Mouse (Mus musculus): ENCODE data around the gene Vav2.

The Vav2 gene

DNA sequence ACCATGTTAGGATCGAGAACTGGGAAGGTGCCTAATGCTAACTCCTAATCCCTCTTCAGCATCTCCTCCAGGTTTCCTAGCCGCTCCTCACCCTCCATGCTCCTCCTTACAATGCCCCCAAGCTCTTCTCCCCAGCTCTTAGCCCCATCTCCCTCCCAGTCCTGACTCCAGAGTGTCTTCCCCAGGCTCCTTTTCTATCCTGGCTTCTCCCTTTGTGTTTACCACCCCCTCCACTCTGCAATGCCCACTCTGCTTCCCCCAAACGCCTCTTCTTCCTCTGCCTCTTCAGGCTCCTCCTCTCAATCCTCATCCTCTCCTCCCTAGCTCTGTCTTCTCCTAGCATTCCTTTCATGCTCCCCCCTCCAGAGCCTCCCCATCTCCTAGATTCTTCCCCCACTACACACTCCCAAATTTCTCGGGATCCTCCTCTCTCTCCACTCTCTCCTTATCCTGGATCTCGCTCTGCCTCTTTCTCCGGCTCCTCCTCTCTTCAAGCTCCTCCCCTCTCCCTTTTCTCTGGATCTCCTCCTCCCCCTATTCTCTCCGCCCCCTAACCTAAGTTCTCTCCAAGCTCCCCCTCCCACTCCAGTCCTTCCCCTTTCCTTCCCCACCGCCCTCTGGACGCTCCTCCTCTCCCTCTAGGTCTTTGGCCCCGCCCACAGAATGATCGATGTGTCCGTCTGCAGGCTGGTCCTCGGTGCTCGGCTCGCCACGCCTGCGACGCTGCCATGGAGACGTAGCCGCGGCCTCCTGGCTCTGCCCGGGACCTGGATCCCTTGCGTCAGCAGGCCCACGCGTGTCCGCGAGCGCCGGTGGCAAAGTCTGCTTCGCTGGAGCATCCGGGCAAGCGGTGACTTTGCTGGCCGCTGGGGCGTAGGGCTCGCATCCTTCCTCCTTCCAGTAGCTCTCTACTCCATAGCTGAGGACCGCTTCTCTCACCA lies 15.2 kb upstream of the Vav2 start, which contains the start of gene Brd3os:
Brd3os (plus strand) TSS at position 558 of the 941 bp plus-strand sequence.
- peak; percentile 54 to 55 for DNase-seq (ENCODE audit: low spot score in 2 of 2)

DNA sequence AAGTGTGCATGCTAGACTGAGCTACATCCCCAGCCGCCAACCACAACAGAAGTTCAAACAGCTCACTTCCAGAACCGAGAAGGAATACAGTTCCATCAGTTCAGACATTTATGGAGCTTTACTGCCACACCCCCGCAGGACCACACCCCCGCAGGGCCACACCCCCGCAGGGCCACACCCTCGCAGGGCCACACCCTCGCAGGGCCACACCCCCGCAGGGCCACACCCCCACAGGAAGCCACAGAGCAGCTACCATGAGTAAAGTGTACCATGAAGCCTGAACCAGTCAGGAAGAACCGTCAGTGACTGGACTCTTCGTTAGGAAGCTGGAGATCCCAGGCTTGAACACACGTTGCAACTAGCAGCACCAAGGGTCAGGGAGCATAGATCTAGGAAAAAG lies 11.4 kb upstream of the Vav2 start:
- peak; percentile 45 to 55 for DNase-seq (ENCODE audit: low spot score in 2 of 2)

DNA sequence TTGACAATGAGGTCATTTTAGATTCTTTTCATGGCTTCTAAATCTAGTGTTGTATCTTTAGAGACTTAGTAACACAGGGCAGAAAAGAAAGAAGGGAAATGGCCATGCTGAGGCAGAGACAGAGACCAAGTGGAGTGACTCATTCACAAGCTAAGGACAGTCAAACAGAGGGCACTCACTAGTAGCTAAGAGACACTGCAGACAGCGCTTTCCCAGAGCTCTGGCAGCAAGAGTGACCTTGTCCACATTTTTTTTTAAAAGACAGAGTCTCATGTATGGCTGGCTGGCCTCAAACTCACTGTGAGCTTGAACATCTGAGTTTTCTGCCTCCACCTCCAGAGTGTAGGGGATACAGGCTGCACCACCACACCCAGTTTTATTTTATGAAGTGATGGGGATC lies 11.0 kb upstream of the Vav2 start:
- DNase-seq (ENCODE audit: low spot score in 2 of 2), result no peak

DNA sequence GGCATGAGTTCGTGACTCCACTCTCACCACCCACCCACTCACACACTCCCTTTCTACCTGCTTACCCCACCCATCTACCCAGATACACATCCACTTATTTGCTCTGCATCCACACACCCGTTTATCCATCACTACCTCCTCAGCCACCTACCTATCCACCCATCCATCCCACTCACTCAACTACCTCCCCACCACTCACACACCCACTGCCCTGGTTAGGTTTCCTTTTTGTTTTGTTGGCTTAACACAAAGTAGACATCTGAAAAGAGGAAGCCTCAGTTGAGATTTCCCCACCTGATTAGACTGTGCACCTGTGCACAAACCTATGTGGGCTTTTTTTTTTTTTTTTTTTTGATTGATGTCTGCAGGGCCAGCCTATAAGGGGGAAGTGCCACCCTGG lies 5.8 kb upstream of the Vav2 start:
- peak; percentile 50 to 60 for DNase-seq (ENCODE audit: low spot score in 2 of 2)

DNA sequence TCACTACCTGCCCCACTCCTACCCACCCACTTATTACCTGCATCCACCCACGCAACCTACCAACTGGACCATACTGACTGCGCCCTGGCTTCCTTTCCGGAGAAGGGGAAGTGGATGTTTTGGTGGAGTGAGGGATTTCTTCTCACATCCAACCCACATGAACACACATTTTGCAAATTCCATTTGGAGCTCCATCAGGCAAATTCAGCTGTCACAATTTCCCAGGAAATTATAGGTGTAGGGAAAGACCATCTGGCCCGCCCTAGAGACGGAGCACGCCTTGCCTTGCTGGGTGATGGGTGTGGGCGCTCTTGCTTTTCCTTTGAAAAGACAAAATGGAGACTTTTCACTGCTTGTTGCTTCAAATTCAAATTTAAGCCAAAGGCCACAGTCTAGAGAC lies 3.8 kb upstream of the Vav2 start:
- DNase-seq (ENCODE audit: low spot score in 2 of 2), result no peak

DNA sequence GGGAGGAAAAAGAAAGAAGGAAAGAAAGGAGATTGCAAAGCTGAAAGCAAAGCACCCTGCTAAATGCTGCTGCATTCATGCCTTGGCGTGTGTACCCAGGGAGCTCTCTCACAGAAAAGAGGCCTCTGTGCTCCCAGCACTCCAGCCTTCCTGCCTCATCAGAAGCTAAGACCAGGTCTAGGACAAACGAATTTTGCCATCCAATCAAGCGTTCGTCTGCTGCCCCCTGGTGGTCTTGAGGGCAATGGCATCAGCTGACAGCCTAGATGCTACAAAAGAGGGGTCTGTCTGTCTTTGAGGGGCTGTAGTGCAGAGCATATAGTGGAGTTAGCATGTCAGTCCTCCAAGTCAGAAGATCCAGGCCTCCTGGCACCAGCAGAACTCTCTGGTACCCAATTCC lies 1.2 kb upstream of the Vav2 start:
- DNase-seq (ENCODE audit: low spot score in 2 of 2), result peak; percentile 77 to 90

DNA sequence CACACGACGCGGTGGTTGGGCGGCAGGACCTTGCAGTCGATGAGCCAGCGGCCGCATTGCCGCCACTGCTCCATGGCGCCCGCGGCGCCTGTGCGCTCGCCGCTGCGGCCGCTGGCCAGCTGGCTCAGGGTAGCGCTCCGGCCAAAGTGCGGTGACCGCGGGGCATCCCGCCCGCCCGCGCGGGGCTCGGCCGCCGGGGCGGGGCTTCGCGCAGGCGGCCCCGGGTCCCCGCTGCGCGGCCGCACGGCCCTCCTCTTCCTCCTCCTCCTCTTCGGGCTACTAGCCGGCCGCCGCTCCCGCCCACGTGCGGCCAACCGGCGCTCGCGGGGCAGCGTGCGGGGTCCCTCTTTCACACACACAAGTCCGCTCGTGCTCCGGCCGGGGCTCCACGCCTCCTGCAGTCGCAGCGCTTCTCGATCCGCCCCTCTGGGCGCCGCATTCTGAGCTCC lies 403 bp downstream of the Vav2 start:
- DNase-seq (ENCODE audit: low spot score in 2 of 2), result no peak

DNA sequence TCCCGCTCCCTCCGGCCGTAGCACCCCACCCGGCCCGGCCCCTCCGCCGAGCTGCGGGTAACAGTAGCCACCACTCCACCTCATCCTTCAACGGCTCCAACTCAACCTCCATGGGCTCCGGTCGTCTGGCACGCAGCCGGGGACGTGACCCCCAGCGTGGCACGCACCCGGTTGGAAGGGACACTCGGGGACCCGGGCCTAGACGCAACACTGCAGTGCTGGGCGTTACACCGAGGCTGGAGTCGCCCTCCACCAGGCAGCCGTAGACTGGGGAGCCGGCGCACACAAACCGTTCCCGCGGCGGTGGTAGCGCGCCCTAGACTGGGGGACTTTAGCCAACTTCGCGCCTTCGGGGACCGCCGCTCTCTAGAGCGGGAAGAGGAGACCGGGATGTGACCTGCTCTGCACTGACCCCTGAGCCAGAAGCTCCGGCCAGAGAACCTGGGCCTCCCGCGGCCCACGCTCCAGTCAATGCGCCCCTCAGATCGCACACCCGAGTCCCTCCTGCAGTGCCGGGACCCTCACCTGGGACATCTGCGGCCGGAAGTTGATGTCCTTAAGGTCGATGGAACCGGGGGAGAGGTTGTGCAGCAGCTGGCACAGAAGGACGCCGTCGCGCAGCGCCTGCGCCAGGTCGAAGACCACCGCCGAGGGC lies 955 bp downstream of the Vav2 start:
- DNase-seq (ENCODE audit: low spot score in 2 of 2), result peak; percentile 49 to 57

DNA sequence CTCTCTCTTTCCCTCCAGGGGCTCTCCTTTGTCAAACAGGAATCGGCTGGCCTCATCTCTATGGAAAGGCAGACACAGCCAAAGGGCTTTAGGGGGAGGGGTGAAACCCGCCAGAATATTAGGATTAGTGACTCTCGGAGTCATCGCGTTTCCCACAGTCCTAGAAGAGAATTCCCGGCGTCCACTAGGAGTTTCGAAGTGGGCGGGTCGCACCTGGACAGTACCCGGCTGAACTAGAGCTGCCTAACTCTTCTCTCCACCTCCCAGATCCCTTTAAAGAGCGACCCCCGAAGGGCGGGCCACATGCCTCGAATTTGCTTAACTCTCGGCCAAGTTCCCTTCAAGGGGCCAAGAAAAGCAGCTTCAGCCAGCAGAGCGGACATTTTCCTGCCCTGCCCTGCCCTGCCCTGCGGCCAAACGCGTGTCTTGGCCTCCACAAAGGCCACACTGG lies 1.6 kb downstream of the Vav2 start:
- DNase-seq (ENCODE audit: low spot score in 2 of 2), result no peak

DNA sequence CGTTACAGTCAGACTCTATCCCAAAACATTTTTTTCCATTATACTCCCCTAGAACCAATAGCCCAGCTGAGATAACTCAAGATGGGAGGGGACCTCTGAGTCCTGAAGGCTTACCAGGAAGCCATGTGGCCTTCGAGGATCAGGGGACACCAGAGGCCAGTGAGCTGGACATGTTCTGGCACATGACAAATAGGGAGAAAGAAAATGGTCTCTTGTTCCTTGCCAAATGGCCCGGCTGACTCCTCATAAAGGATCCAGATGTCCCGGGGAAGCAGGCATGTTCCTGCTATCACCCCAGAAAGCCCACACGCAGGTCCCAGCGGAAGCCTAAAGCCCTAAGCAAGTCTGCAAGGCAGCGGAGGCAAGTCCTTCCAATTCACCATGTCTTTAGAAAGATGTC lies 3.2 kb downstream of the Vav2 start:
- DNase-seq (ENCODE audit: low spot score in 2 of 2), result no peak

DNA sequence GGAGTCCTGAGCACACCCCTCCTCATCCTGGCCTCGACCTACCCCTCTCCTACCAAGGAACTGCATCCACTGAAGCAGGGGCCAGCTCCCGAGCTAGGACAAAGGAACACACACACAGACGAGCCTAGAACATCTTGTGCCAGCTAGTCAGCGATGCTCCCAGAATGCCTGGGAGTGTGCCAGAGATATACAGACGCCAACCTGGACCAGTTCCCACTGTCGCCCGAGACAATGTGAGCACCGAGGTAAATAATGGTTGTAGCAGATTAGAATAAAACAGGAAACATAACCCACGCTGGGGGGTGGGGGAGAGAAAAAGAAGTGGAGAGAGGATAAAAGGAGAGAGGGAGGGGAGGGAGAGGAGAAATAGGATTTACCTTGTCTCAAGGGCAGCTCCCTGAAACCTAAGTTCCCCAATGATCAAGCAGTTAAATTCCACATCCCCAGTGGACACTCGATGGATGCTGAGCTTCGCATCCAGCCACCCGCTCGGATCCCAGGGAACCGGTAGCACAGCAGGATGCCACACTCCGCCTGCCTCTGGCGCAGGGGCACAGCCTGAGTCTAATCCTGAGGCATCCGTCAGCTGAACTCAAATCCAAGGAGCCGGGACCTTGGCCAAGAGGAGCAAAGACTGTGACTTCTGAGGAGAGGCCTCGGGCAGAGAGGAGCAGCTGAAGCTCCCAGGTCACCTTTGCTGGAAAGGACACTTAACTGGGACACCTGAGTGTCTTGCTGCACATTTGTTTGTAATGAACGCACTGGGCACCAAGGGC lies 5.4 kb downstream of the Vav2 start:
- DNase-seq (ENCODE audit: low spot score in 2 of 2), result no peak

DNA sequence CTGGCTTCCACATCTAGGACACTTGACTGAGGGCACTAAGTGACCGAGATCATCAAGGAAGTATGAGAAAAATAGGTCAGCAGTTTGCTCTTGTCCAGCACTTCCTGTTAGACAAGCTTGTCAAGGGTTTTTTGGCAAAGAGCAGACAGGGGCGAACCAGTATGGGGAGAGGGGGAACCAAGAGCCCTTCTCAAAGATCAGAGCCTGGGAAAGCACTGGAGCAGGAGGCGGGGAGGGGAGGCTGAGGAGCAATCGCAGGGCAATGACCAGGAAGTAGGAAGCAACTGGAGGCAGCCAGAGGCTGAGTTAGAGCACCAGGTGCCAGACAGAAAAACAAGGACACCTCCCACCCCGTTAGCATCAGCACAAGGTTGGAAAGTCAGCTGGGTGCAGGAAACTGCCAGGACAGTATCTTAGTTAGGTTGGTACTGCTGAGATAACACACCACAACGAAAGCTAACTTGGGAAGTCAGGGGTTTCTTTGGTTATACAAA lies 8.2 kb downstream of the Vav2 start:
- no peak for DNase-seq (ENCODE audit: low spot score in 2 of 2)

DNA sequence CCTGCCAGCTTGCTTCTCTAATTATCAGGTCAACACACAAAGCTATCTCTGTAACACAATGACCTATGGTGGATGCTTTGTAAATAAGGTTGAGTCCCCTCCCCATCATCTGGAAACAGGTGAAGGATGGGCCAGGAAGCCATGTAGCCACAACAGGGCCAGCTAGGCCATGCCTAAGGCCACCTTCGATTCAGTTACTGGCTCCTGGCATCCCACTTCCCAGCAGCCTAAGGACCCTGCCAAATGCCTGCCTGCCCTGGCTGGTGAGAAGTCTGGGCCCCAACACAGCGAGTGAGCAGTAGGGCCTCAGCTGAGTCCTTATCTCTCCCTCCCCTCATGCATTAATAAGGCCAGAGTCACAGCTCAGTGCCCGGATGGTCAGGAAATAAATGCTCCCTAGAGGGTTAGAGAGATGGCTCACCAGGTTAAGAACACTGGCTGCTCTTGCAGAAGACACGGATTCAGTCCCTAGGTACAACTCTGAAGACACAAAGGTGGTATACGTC lies 9.1 kb downstream of the Vav2 start:
- no peak for DNase-seq (ENCODE audit: low spot score in 2 of 2)

DNA sequence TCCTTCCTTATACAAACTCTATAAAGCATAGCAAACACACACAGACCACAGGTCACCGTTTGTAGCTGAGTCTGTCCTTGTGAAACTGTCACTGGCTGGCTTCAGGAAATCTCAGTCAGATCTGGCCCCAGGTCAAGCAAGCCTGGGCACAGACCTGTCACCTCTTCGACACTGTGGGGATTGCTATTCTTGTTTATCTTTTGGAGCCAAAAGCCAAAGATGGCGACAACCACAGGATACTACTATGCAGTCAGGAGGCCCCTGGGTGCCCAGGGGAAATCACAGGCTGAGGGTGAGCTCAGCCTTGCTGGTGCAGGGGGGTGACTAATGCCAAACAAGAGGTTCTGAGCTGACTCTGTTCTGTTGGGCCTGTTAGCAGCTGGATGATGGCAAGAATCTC lies 10.4 kb downstream of the Vav2 start:
- no peak for DNase-seq (ENCODE audit: low spot score in 2 of 2)

DNA sequence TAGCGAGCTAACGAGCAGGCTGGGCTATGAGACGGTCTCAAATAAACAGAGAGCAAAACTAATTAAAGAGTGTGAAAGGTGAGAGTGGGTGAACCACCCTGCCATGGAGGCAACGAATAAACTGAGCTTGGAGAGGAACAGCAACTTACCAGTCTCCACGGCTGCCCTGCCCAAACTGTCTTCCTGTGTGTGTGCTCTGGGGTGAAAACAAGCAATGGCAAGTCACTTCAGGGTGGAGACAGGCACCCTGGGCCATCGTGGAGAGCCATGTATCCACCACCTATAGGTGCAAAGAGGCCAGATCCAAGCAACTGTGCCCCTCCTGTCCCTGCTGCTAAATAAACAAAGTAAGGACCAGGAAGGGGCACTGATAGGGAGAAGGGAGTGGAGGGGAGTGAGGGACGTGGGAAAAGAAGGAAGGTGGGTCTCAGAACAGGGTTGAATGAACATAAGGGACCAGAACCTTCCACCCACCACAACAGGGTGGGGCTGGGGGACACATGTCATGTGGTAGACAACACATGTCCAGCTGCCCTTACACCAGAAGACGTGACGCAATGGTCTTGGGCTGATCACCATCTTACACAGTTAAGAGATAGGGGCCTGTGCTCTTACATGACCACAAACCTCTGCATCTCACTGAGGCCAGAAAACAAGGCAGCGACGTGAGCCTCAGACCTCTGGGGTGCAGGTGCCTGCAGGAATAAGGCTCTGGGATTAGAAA lies 11.6 kb downstream of the Vav2 start:
- DNase-seq (ENCODE audit: low spot score in 2 of 2), result no peak

DNA sequence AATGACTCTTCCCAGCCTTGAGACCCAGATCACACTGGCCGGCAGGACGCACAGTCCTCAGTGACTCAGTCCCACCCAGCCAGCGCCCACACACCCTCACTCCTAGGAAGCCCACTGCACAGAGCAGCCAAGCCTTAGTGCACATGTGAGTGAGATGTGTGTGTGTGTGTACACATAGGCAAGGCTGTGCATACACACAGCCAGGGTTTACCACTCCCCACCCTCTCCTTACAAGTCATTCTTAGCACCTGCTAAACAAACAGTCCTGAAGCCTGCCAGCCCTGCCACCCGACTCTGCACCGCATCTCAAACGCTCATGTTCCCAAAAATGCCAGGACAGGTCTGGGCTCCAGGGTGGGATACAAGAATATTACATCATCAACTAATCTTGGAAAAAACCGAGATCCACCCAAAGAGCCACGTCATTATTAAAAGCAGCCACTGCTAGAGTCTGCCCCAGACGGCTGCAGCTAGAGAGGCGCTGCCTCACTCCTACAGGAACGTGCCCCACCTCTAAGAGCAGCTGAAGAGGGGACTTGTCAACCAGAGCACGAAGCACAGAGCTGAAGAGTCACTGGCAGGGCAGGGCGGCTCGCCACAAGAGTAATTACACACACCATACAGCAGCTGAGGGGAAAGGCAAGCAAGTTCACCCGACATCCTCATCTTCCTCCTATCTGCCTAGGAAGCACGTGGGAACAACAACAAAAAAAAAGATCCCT lies 12.7 kb downstream of the Vav2 start:
- DNase-seq (ENCODE audit: low spot score in 2 of 2), result no peak

DNA sequence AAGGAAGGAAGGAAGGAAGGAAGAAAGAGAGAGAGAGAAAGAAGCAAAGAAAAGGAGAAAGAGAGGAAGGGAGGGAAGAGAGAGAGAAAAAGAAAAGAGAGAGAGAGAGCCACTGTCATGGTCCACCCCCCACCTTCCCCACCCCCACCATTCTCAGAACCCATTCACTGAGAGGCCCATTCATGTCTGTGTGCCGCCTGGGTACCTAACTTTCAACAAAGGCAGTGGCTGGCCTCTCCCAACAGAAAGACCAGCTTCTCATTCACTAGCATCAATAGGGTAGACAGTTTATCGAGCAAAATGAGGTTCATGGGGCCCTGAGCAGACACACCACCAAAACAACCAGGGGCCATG lies 13.3 kb downstream of the Vav2 start:
- no peak for DNase-seq (ENCODE audit: low spot score in 2 of 2)

DNA sequence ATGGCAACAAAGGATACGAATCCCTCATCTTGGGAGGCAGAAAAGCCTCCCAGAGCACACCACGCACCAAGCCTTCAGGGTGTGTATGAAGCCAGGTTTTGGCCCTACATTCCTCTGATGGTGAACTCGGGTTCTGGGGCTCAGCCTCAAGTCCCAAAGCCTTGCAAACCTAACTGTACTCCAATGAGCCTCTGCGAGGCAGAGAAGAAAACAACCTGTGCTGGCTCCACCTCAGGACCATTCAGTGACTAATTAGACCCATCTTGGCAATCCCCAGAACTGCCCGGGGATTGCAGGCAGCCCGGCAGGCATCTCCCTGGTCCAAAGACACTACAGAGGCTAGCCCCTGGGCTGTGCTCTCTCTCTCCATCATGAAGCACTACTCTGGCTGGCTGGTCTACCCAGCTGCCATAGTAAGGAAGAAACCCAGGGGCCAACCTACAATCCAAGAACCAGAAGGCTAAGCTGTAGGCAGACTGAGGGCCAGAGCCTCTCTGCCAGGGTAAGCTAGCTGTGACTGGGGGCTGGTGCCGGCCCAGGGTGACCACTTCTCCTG lies 14.5 kb downstream of the Vav2 start:
- no peak for DNase-seq (ENCODE audit: low spot score in 2 of 2)

DNA sequence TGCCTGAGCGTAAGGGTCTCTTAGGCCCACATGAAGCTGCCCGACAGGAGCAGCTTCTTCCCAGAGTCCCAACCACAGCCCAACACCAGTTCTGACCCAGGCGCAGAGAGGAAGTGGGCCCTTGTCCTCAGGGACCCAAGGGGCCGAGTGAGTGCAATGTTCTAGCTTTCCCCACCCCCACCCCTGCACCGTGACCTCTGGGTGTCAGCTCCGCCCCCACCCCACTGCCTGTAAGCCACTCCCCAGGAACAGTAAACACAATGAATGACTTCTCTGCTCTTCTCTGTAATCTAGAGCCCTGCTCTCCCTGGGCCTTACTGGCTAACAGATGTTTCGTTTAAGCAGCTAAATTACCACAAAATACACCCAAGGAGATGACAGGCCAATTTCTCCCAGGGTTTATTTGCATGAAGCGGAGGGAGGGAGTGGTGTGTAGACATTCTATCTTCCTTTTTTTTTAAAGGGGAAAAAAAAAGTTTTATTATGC lies 15.1 kb downstream of the Vav2 start:
- peak in 1 of 2 experiments; percentile 33 for DNase-seq (ENCODE audit: low spot score in 2 of 2)

DNA sequence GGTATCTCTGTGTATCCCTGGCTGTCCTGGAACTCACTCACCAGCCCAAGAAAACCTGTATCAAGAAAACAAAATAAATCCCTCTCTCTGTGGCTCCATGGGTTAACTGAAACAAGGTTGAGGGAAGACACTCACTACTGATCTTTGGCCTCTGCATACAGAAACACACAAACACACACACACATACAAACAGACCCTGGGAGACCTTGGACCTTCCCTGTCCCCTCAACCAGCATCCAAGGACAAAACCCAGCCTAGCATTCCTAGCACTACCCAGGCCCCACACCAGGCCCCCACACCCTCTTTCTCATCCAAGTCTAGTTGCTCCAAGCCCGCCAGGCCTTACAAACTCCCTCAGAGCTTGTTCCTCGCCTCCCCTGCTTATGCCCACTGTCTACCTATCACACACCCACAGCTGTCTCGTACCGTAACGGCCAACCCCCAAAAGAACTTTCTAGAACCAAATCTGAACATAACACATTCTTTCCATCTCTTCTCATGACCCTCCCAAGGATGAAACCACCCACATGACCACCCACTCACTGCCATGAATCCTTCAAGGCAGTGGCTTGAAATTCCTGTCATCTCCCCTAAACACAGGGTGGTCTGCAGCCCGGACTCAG lies 16.2 kb downstream of the Vav2 start:
- no peak for DNase-seq (ENCODE audit: low spot score in 2 of 2)

All from thymus, postnatal 10 days (tissue).